Mouse (Mus musculus): ENCODE data around the gene Clspn.
"Not testable (repeated sequence)": the region's sequence is repeated elsewhere in the genome, so short reads cannot be mapped to it uniquely, and the experiment has no call there.

Gene Clspn

DNA sequence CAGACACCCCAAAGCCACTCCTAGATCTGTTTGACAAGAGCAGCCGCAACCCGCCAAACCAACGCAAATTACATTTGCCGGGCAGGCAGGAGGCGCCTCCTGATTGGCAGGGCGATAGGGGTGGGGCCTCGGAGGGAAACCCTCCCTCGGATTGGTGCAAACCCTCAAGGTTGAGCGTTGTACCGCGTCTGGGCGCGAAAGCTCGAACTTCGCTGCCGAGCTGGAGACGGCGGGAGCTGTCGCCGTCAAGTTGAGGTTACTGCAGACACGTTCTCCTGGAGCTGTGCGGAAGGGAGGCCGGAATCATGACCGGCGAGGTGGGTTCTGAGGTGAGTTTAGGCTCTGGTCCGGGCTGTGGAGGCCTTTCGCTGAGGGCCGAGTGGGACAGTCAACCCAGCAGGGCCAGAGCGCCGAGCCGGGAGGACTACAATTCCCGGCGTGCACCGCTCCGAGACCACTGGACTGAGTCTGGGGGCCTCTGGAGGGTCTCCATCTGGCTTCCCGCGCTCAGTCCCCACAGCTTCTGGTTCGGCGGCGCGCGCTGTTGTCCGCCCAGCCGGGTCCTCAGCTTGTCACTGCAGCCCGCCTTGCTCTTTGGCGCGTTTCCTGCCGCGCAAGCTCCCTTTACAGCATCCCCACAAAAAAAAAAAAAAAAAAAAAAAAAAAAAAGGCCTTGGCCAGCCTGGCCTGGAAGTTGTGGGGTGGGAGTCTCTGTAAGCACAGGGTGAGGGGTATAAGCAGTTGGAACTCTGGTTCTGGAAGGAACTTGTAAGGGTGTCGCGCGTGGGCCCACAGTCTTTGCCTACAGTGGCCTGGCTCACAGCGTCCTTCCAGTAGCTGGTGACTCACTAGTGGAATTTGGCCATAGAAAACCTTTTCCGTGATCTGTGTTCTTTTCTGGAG is at the start of gene Clspn:
Gene Clspn (plus strand): TSS at position 127 of the 903 bp plus-strand sequence.
- peak; percentile 83 to 87 for DNase-seq

- DNase-seq, result no peak
These were observed 48.4 kb upstream of the Clspn start for GRCm38 (mm10) chr4:126508110-126508899.

GRCm38 (mm10) chr4:126509072-126509471 is 47.7 kb upstream of the Clspn start:
- no peak for DNase-seq

- no peak for DNase-seq
These were observed 45.7 kb upstream of the Clspn start for GRCm38 (mm10) chr4:126511013-126511412.

DNA sequence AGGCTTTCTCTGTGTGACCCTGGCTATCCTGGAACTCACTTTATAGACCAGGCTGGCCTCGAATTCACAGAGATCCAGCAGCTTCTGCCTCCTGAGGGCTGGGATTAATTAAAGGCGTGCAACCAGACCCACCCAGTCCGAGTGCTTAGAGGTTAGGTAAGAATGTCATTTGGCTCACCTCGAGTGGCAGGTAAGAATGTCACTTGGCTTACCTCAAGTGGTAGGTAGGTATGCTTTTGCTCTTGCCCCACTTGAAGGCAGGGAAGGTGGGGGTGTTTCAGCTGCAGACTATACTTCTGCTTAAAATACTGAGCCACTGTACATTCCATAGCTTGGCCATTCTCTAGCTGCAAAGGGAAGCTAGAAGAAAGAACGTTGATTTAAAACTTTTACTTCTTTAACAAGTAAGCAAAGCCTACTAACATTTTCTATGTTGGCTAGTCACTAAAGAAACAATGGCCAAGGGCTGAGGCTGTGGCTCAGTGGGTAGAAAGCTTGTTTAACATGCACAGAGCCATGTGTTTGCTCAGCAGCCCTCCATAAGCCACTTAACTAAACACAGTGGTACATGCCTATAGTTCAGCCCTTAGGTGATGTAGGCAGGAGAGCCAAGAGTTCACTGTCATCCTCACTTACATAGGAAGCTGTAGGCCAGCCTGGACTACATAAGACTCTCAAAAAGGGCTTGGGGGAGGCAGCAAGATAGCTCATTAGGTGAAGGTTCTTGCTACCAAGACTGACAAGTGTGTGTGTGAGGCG is 44.2 kb upstream of the Clspn start:
- no peak for DNase-seq

GRCm38 (mm10) chr4:126526164-126526563 is 30.6 kb upstream of the Clspn start:
- DNase-seq, result no peak

GRCm38 (mm10) chr4:126526828-126527227 is 29.9 kb upstream of the Clspn start:
- DNase-seq, result no peak

DNA sequence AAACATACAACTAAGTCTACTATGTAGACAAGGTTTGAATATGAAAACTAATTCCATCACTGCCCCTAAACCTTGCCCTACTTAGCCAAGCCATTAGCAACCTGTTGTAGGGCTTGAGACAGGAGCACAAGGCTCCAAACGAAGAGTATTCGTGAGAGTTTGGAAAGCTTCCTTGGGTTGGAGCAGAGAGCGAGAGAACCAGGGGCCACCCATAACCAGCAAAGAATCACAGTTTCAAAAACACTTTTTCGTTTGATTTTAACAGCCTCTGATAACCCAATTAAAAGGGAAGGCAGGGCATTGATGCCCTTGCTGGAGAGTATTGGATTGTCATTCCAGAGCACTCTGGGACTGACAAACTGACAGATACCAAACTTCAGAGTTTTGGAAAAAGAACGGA is 24.4 kb upstream of the Clspn start:
- no peak for DNase-seq

DNA sequence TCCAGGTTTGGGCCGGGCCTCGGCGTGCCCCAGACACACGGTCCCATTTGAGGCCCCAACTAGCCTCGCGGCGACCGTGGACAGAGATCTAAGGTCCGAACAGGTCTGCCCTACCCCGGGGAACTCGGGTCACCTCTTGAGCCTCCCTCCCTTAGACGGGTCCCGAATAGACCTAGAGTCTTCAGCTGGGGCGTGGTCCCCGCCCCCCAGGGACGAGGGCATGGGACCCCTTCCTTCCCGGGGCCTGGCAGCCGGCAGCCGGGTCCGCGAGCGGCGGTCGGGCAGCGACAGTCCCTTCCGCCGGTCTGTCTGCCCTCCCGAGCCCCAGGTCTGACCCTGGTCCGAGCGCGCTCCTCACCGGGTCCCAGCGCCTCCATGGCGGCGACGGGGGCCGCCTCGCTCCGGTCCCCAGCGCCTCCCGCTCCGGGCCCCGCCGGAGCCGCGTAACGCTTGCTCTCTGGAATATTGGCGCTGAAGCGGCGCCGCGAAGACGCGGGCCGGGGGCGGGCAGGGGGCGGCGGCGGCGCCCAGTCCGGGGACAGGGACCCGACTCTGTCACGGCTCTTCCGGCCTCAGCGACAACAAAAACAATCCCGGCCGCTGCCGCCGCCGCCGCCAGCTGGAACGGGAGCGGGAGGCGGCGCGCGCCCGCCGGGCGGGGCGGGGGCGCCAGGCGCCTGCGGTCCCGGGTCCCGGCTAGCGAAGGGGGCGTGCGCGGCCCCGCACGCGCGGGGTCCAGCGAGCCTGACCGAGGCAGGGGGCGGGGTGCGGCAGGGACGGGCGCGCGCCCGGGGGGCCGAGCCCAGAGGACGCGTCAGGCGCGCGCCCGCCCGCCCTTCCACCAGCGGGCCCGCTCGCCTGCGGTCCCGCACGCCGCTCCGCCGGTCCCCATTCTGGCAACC is 23.7 kb upstream of the Clspn start, which contains the start of gene Ago4:
Gene Ago4 (minus strand): TSS at position 646 of the 902 bp plus-strand sequence.
- no peak for DNase-seq

DNA sequence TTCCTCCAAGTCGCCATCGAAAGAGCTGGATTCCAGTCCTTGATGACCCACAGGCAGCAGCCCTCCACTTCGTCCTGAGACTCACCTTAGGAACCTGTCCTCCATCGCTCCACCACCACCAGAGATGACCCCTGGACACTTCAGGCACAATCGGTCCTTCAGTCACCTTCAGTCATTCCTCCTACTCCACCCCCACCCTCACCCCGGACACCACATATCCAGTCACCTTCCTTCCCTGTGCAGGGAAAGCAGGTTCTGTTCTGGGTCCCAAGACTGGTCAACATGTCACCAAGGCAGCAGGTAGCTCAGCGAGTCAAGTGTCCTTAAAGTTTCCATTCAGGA is 23.0 kb upstream of the Clspn start:
- no peak for DNase-seq

DNA sequence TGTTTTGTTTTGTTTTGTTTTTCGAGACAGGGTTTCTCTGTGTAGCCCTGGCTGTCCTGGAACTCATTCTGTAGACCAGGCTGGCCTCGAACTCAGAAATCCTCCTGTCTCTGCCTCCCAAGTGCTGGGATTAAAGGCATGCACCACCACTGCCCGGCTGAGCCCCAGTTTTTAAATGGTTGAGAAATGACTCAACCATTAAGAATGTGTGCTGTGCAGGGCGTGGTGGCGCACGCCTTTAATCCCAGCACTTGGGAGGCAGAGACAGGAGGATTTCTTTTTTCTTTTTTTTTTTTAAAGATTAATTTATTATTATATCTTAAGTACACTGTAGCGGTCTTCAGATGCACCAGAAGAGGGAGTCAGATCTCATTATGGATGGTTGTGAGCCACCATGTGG is 21.1 kb upstream of the Clspn start:
- not testable (repeated sequence) for DNase-seq

- no peak for DNase-seq
These were observed 19.9 kb upstream of the Clspn start for GRCm38 (mm10) chr4:126536865-126537264.

- DNase-seq, result no peak
These were observed 16.2 kb upstream of the Clspn start for GRCm38 (mm10) chr4:126540487-126541071.

DNA sequence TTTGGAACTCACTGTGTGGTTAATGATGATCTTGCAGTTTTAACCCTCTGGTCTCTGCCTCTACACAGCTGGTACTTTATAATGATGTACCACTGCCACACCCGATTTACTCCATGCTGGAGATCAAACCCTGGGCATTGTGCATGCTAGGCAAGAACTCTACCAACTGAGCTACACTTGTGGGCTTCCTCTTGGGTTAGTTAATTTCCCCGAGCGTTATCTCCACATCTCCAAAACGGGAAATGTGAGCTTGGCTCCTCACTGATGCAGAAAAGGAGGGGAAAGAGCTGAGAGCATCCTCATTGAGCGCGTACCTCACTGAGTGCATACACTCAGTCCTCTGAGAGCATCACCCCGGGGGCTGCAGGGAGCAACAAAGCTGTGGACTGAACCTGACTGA is 13.9 kb upstream of the Clspn start:
- DNase-seq, result no peak

DNA sequence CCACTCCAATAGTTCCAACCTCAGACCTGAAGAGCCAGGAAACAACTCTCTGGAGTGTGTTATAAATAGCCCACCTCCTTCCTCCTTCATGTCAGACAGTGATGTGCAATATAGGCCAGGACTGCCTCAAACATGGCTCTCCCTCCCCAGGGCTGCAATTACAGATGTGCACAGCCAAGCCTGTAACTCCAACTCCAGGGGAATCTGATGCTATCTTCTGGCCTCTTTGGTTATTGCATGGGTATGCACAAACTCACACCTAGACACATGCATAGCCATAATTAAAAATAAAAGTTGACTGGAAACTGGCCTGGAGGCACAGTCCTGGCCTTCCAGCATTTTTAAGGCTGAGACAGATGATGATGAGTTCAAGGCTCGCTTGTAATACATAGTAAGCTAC is 11.7 kb upstream of the Clspn start:
- no peak for DNase-seq

- DNase-seq, result no peak
These were observed 11.0 kb upstream of the Clspn start for GRCm38 (mm10) chr4:126545703-126546102.

- no peak for DNase-seq
These were observed 10.6 kb upstream of the Clspn start for GRCm38 (mm10) chr4:126546183-126546582.

DNA sequence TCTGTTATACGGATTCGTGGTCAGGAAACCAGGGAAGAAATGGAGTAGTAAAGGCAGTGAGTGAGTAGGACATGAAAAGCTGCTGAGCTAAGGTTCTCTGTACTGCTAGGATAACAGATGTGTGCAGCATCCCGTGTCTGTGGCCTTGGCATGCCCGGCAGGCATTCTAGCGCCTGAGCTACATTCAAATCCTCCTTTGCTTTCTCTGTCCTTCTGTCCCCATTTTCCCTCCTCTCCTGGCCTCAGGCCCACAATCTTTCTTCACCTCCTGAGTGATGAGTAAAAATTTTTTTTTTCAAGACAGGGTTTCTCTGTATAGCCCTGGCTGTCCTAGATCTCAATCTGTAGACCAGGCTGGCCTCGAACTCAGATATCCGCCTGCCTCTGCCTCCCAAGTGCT is 4.6 kb upstream of the Clspn start:
- DNase-seq, result no peak

DNA sequence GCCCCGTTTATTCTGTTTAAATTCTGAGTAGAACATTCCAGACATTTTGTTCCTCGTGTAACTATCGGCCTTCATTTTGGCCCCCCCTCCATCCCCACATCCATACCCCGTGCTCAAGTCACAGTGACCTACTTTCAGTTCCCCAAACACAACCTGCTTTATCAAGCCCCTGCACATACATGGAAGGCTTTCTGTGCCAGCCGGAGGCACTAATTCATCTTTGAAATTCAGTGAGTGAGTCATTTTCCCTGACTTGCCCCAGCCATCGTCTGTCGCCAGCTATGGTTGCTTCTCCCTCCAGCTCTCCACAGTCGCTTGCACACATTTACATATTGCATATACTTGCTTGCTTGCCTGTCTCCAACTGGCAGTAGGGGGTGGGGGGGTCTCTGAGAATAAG is 3.6 kb upstream of the Clspn start:
- DNase-seq, result no peak

- no peak for DNase-seq
These were observed 3.0 kb upstream of the Clspn start for GRCm38 (mm10) chr4:126553685-126554084.

DNA sequence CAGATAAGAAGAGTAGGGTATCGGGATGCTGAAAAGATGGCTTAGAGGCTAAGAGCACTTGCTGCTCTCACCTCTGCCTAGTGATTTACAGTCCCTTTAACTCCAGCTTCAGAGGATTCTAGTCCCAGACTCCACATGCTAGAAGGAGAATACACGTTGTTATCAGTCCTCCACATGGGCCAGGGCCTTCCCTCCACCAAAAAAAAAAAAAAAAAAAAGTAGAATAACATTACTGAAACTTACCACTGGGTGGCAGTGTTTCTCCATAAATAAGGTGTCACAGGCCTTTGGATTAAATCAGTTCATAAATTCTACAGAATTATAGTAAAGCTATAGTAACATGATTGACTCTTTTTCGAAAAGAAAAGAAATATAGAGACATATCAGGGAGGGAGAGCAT is 2.3 kb upstream of the Clspn start:
- DNase-seq, result no peak

DNA sequence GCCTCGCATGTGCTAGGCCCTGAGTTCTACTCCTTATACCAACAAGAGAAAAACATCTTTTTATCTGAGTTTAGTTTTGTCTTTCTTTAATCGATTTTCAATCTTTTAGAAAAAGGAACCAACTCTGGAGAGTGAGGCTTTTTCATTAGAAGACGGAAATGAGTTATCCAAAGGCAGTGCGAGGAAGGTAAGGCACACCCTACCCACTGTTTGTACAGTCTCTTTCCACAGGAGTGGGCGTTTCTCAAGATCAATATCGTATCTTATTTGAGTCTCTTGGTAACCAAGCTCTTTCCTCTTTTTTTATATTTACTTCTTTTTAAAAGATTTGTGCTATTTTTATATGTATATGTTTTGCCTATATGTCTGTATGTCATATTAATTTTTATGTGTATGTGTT is 7.1 kb downstream of the Clspn start:
- DNase-seq, result no peak
